Mouse (Mus musculus) intestine, embryonic 14.5 days (tissue): ENCODE measurements around the gene Tom1l2. TPM values are rescaled to one million over a fixed set of nuclear protein-coding genes. Genes with fewer than 3 reads are reported as not detected.

Source experiments
- ATAC-seq: fragments of 200-750 bp; cut with Nextera tagmentation; replicated peaks from 2 replicates; pipeline ENCODE4 v1.8.0; 2017; ENCODE audit warnings: low read depth, moderate number of reproducible peaks, moderate TSS enrichment, moderate library complexity; ENCODE audit not compliant: low FRiP score, low TSS enrichment
- DNase-seq: peaks from one replicate; pipeline ENCODE4 v3.0.0-alpha.2; 2018; ENCODE audit warnings: low spot score
- H3K27ac ChIP-seq: fragments of 300-500 bp; sonication (generic); 2 replicates; pipeline ENCODE4 v1.5.1; 2014; ENCODE audit warnings: low read depth, mild to moderate bottlenecking, control low read depth
- H3K27me3 ChIP-seq: fragments of 300-500 bp; sonication (generic); replicated peaks from 2 replicates; pipeline ENCODE4 v1.6.1; 2014; ENCODE audit warnings: low read length, control low read depth; ENCODE audit not compliant: control insufficient read depth, insufficient read depth
- H3K36me3 ChIP-seq: fragments of 300-500 bp; sonication (generic); 2 replicates; pipeline ENCODE4 v1.6.1; 2014; ENCODE audit warnings: low read length, control low read depth; ENCODE audit not compliant: control insufficient read depth, insufficient read depth
- H3K4me1 ChIP-seq: fragments of 300-500 bp; sonication (generic); replicated peaks from 2 replicates; pipeline ENCODE4 v1.6.1; 2014; ENCODE audit warnings: low read length, control low read depth, mixed read lengths; ENCODE audit not compliant: control insufficient read depth, insufficient read depth
- H3K4me2 ChIP-seq: fragments of 300-500 bp; sonication (generic); 2 replicates; pipeline ENCODE4 v1.6.1; 2014; ENCODE audit warnings: low read length
- H3K4me3 ChIP-seq: fragments of 300-500 bp; sonication (generic); 2 replicates; pipeline ENCODE4 v1.5.1; 2014; ENCODE audit warnings: low read depth, low read length, control low read depth, mixed read lengths
- H3K9ac ChIP-seq: fragments of 300-500 bp; sonication (generic); 2 replicates; pipeline ENCODE4 v1.6.1; 2014; ENCODE audit warnings: mild to moderate bottlenecking, low read length
- H3K9me3 ChIP-seq: fragments of 300-500 bp; sonication (generic); 2 replicates; pipeline ENCODE4 v1.6.1; 2016; ENCODE audit warnings: low read length, control low read depth; ENCODE audit not compliant: control insufficient read depth
- WGBS: fragments of 180-500 bp; shearing (Covaris S2); extraction: QIAGEN DNeasy Blood & Tissue Kit; methylation state at CpG from one replicate; pipeline ENCODE4 v1.1.7; 2014; 5-methylcytosine and 5-hydroxymethylcytosine counted together
- polyA plus RNA-seq: library from polyadenylated mRNA; unstranded; fragments of >200 nt; fragmentation: Nextera tagmentation; extraction: Ambion mirVana; gene quantifications from 2 replicates; pipeline ENCODE4 v1.2.1, GENCODE M21; 2014

Tom1l2 gene
- polyA plus RNA-seq, 1 experiment from 2014 or later: 19.4 TPM

DNA sequence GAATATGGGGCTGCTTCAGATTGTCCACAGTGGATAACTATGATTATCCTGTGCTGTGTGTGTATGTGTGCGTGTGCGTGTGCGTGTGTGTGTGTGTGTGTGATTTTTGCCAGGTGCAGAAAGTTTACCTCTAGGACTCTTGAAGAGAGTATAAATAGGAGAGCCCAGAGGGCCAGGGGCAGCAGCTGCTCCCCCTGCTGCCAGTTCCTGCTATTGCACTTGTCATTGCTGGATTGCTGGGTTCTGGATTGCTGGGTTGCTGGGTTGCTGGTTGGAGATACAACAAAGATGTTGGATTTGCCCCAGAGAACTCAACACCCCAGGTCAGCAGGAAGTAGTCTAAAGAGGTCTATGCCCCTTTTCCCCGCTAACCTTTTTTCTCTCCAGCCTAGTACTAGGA, 14.4 kb downstream of the Tom1l2 start:
- no peaks in the 10 kb centered on the region for H3K4me1 ChIP-seq
- H3K9me3 ChIP-seq: no peaks in the 10 kb centered on the region
- no peak for ATAC-seq
- no peaks in the 10 kb centered on the region for H3K27me3 ChIP-seq
- no peak overlapping the region for H3K4me3 ChIP-seq
- 68% methylated on average over 4 of the region's 4 CpGs for WGBS
- H3K27ac ChIP-seq: no peak overlapping the region
- no peak overlapping the region for H3K4me2 ChIP-seq
- no peak overlapping the region for H3K9ac ChIP-seq
- no peak for DNase-seq
- H3K36me3 ChIP-seq: no peaks in the 10 kb centered on the region

DNA sequence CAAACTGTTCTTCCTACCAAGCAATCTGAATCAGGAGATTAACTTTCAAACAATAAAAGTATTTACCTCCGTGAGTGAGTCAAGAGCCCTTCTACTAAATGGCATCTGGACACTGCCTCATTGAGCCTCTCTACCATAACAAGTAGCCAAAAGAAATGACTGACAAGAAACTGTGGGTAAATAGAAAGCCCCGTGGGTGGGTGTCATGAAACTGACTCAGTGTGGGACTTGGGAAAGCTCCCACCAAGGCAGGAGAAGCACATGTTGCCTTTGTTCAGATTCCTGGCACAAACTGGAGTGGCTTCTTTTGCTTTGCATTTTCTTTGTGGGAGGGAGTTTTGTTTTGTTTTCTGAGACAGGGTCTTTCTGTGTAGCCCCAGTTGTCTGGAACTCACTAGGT, 16.9 kb downstream of the Tom1l2 start:
- no peaks in the 10 kb centered on the region for H3K36me3 ChIP-seq
- H3K27me3 ChIP-seq: no peaks in the 10 kb centered on the region
- no peaks in the 10 kb centered on the region for H3K4me1 ChIP-seq
- no peak overlapping the region for H3K4me3 ChIP-seq
- no peak overlapping the region for H3K27ac ChIP-seq
- no peak overlapping the region for H3K4me2 ChIP-seq
- no peaks in the 10 kb centered on the region for H3K9me3 ChIP-seq
- no peak overlapping the region for H3K9ac ChIP-seq
- WGBS: 79% methylated on average over 2 of the region's 2 CpGs
- ATAC-seq: no peak
- no peak for DNase-seq

DNA sequence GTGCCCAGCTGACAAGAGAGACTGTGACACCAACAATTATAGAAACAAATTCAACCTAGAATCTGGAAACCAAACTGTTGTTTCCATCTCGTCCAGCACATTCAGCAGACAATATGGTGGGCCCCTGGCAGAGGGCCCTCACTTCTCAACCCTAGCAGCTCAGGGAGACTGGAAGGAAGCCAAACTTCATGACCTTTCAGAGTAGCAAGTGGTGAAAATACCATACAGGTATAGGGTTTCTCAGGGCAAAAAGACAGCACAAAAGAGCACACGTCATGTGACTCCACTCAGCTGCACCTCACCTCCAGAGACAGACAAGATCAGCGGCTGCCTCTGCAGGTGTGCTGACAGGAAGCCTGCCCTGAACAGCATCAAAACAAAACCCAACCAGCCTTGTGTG, 18.6 kb downstream of the Tom1l2 start:
- H3K9me3 ChIP-seq: no peaks in the 10 kb centered on the region
- WGBS: 70% methylated on average over 3 of the region's 3 CpGs
- no peak for ATAC-seq
- DNase-seq: no peak
- no peaks in the 10 kb centered on the region for H3K4me1 ChIP-seq
- H3K36me3 ChIP-seq: no peaks in the 10 kb centered on the region
- no peak overlapping the region for H3K4me2 ChIP-seq
- no peak overlapping the region for H3K27ac ChIP-seq
- no peak overlapping the region for H3K9ac ChIP-seq
- H3K4me3 ChIP-seq: no peak overlapping the region
- H3K27me3 ChIP-seq: no peaks in the 10 kb centered on the region

DNA sequence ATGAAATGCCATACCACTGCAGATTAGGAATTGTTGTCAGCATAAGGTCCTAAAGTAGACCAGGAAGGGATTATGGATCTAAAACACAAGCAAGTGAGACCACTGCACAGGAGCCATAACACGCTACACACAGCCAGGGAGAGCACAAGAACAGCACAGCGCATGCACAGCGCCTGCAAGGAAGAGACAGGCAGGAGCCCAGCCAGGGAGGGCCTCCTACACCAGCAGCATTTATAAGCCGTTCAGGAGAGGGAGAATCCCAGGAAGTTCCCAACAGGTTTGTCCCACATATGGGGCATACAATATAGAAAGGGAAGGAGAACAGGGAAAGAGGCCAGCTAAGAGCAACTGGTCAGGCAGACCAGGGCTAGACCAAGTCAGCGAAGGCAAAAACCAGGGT, 19.2 kb downstream of the Tom1l2 start:
- no peak overlapping the region for H3K4me3 ChIP-seq
- no peak for DNase-seq

DNA sequence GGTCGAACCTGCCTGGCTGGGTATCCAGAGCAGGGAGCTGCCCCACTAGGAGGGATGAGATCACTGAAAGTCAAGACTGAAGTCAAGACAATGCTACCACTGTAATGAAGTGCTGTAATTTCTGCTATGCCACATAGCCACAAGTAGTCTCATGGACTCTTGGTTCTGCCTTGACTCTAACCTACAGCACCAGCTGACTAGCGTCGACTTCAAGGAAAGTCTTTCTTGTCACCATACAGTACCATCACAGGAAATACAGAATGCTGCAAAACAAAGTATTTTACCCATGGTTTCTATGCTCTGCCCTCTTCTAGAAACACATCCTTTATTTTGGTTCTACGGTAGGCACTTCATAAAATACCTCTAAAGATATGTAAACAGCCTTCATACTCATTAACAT, 22.2 kb downstream of the Tom1l2 start:
- H3K36me3 ChIP-seq: no peaks in the 10 kb centered on the region
- no peaks in the 10 kb centered on the region for H3K27me3 ChIP-seq
- H3K4me2 ChIP-seq: no peak overlapping the region
- no peak overlapping the region for H3K9ac ChIP-seq
- ATAC-seq (no peak), DNase-seq (no peak)
- no peaks in the 10 kb centered on the region for H3K4me1 ChIP-seq
- no peaks in the 10 kb centered on the region for H3K9me3 ChIP-seq
- no peak overlapping the region for H3K27ac ChIP-seq
- H3K4me3 ChIP-seq: no peak overlapping the region
- WGBS: 74% methylated on average over 4 of the region's 4 CpGs

More for the DNA sequence above, 19.2 kb downstream of the Tom1l2 start:
- H3K9ac ChIP-seq: no peak overlapping the region
- 77% methylated on average over 5 of the region's 5 CpGs for WGBS
- H3K9me3 ChIP-seq: no peaks in the 10 kb centered on the region
- no peak for ATAC-seq
- no peaks in the 10 kb centered on the region for H3K4me1 ChIP-seq
- no peak overlapping the region for H3K4me2 ChIP-seq
- no peaks in the 10 kb centered on the region for H3K27me3 ChIP-seq
- H3K36me3 ChIP-seq: no peaks in the 10 kb centered on the region
- no peak overlapping the region for H3K27ac ChIP-seq

DNA sequence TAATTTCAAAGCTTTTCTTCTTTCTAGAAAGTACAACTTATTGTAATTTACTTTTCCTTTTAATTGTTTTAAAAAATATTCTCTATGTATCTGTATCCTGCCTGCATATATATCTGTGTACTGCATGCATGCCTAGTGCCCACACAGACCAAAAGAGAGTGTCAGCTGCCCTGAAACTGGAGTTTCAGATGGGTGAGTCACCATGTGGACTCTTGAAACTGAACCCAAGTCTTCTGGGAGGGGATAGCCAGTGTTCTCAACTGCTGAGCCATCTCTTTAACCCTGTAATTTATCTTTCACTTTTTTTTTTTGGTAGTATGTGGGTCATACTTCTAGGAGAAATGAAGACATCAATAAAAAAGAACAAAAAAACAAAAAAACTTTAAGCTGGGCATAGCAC, 29.0 kb downstream of the Tom1l2 start:
- Histone ChIP-seq H3K9me3 (no peaks in the 10 kb centered on the region), H3K4me3 (no peak overlapping the region), H3K9ac (no peak overlapping the region), H3K4me2 (no peak overlapping the region), H3K27me3 (no peaks in the 10 kb centered on the region), H3K27ac (no peak overlapping the region), H3K4me1 (peaks cover 13% of the 10 kb centered on the region; the same call in 1 of the 2 replicates), H3K36me3 (no peaks in the 10 kb centered on the region)
- no peak for ATAC-seq
- no peak for DNase-seq

DNA sequence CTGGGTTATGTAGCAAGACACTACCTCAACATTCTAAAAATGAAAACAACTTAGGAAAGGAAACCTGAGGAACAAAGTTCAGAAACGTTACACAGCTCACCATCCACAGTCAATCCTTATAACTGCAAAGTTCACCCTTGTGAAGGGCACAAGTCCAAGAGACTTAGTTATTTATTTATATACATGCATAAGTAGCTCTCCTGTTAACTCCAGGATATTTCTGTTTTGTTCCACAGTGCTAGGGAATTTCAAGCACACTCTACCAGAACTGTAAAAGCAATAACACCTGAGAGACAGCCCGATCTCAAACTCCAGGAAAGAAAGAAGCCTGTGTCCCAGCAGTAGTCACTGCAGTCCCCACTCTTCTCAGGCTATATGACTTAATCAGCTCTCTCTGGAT, 31.3 kb downstream of the Tom1l2 start:
- Histone ChIP-seq H3K27me3 (no peaks in the 10 kb centered on the region), H3K36me3 (no peaks in the 10 kb centered on the region), H3K4me3 (no peak overlapping the region), H3K27ac (no peak overlapping the region), H3K9ac (no peak overlapping the region), H3K9me3 (no peaks in the 10 kb centered on the region), H3K4me2 (no peak overlapping the region), H3K4me1 (peaks cover 27% of the 10 kb centered on the region)
- no peak for DNase-seq
- ATAC-seq: no peak
- 70% methylated on average over 2 of the region's 2 CpGs for WGBS

DNA sequence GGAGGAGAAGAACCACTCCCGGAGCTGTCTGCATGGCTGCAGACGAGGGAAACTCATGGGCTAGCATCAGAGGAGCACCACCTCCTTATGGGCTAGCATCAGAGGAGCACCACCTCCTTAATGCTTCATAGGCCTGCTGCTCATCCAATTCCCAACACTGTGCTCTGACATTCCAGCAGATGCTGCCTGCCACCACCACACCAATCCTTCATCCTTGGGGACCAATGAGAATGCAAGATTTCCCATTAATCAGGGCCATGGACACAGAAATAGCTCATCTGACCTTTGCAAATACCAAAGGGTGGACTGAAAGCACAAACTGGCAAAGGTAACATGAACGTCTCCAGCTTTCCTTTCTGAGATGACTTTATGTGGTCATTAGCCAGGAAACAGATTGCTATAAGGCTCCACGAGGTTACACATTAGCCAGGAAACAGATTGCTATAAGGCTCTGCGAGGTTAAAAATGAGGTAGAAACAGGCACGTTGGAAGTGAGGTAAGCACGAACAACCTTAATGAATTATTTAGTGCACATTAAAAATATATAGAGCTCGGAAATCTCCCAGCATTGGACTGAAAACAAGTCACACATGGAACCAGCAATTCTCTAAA, 32.2 kb downstream of the Tom1l2 start:
- ATAC-seq: no peak
- peaks cover 33% of the 10 kb centered on the region for H3K4me1 ChIP-seq
- H3K4me2 ChIP-seq: no peak overlapping the region

DNA sequence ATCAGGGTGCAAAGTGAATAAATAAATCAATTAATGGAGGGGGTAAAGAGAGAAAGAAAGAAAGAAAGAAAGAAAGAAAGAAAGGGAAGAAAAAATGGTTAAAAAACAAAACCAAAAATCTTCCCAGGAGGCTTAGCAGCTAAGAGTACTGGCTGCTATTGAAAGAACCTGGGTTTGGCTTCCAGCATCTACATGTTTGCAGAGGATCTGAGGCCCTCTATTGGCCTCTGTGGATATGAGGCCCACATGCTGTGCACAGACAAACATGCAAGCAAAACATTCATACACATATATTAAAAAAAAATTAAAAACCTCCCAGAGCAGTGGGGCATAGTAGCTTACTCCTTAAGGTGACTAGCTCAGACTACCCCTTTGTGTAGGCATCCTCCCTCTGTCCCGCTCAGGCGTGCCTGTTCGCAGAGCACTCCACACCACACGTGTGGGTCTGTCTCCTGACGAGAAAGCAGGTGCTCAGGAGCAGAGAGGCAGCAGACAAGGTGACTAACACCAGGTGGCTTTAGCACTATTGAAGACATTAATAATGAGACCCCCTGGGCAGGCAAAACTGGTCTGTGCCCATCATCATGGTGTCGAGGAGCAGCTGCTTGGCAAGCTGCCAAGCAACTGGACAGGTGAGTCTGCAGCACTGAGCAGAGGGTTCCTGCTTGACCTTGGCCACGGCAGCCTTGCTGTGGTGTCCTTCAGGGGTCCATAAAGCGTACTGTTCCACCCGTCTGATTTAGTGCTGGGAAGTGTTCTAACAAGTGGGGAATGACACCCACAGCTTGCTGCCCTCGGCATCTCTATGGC, 33.2 kb downstream of the Tom1l2 start:
- DNase-seq: no peak
- ATAC-seq: no peak
- 55% methylated on average over 10 of the region's 10 CpGs for WGBS
- Histone ChIP-seq H3K36me3 (no peaks in the 10 kb centered on the region), H3K9me3 (no peaks in the 10 kb centered on the region), H3K27ac (0 out of 2 replicates have a peak overlapping the region, but pooled peaks have one; percentile 29), H3K9ac (no peak overlapping the region), H3K4me2 (no peak overlapping the region), H3K4me1 (peaks cover 33% of the 10 kb centered on the region), H3K27me3 (no peaks in the 10 kb centered on the region), H3K4me3 (no peak overlapping the region)

More for the DNA sequence above, 32.2 kb downstream of the Tom1l2 start:
- Histone ChIP-seq H3K9ac (no peak overlapping the region), H3K4me3 (no peak overlapping the region), H3K27me3 (no peaks in the 10 kb centered on the region), H3K27ac (0 out of 2 replicates have a peak overlapping the region, but pooled peaks have one; percentile 39), H3K36me3 (no peaks in the 10 kb centered on the region), H3K9me3 (no peaks in the 10 kb centered on the region)
- no peak for DNase-seq
- 49% methylated on average over 8 of the region's 8 CpGs for WGBS
